Mouse (Mus musculus): ENCODE measurements around the gene Eif2ak2.

GRCm38 (mm10) chr17:78809019-78809418 is 73.4 kb downstream of the Eif2ak2 start:
- TF ChIP-seq POLR2A (IDR thresholded peaks at IDR 0.05; ENCODE audit: borderline replicate concordance, low read depth, low read length): no peak
- TF ChIP-seq CTCF (IDR thresholded peaks at IDR 0.05; ENCODE audit: low read depth, low read length): no peak

Data from bone marrow macrophage, adult 2 months (primary cell).